Mouse (Mus musculus): Measurements from ENCODE around the gene 9130409I23Rik.

GRCm38 (mm10) chr1:181013446-181013845 lies 37.6 kb upstream of the 9130409I23Rik start:
- TF ChIP-seq POLR2A (IDR thresholded peaks at IDR 0.05; ENCODE audit: borderline replicate concordance, extremely low read depth, low read depth, low read length) (no peak), CTCF (IDR thresholded peaks at IDR 0.05; ENCODE audit: insufficient read depth, low read length) (no peak)

Measured in lung, adult 2 months (tissue).